Mouse (Mus musculus) gastrocnemius, postnatal 36 days (tissue): Measurements from ENCODE around the gene Oxld1. TPM values are rescaled to one million over a fixed set of nuclear protein-coding genes. Genes with fewer than 3 reads are reported as not detected.

Source experiments
- DNase-seq, 2 experiments: peaks; one replicate each; pipeline ENCODE4 v3.0.0; 2022
- intact Hi-C: fragments of 180-260 bp; cut with DNase I; formaldehyde crosslinking; loops from one replicate; pipeline ENCODE4 v1.15.1; 2025
- total RNA-seq, 2 experiments: library from RNA; stranded (reverse); gene quantifications; 2 replicates each; pipeline ENCODE4 v1.2.3; 2021

Gene Oxld1
- total RNA-seq, 2 experiments from 2014 or later, result 21.4 to 25.6 TPM

GRCm38 (mm10) chr11:120485251-120485650, 27.4 kb upstream of the Oxld1 start:
- DNase-seq, result no peak
- intact Hi-C loops, result no loop called here

- peak; percentile 83 to 85 for DNase-seq
- intact Hi-C loops, result no loop called here
Measured at GRCm38 (mm10) chr11:120484265-120484981, 26.6 kb upstream of the Oxld1 start, which contains the start of gene Mrpl12. Gene Mrpl12, plus strand, starts transcription at chr11:120484613.

GRCm38 (mm10) chr11:120483448-120483934, 25.6 kb upstream of the Oxld1 start:
- intact Hi-C loops, result no loop called here
- DNase-seq, result no peak

GRCm38 (mm10) chr11:120472052-120472451, 14.2 kb upstream of the Oxld1 start:
- intact Hi-C loops, result no loop called here
- DNase-seq, result no peak

- no peak for DNase-seq
- intact Hi-C loops, result no loop called here
Measured at GRCm38 (mm10) chr11:120467736-120468092, 9.8 kb upstream of the Oxld1 start.

GRCm38 (mm10) chr11:120467051-120467735, 9.3 kb upstream of the Oxld1 start, which contains the start of gene Arl16:
Gene Arl16, minus strand, starts transcription at chr11:120467607.
- DNase-seq, result peak; percentile 84 to 90
- intact Hi-C loops, result no loop called here

- DNase-seq, result no peak
- intact Hi-C loops, result no loop called here
Measured at GRCm38 (mm10) chr11:120465521-120465920, 7.7 kb upstream of the Oxld1 start.

- DNase-seq, result no peak
- intact Hi-C loops, result no loop called here
Measured at GRCm38 (mm10) chr11:120464365-120464764, 6.5 kb upstream of the Oxld1 start.

GRCm38 (mm10) chr11:120463536-120463935, 5.7 kb upstream of the Oxld1 start:
- no peak for DNase-seq
- intact Hi-C loops, result no loop called here

GRCm38 (mm10) chr11:120458847-120459597, 1.2 kb upstream of the Oxld1 start:
- no peak for DNase-seq
- intact Hi-C loops, result no loop called here

GRCm38 (mm10) chr11:120457370-120457769, 498 bp downstream of the Oxld1 start:
- DNase-seq, result no peak
- intact Hi-C loops, result no loop called here

- DNase-seq, result no peak
Measured at GRCm38 (mm10) chr11:120455413-120455812, 2.5 kb downstream of the Oxld1 start.

GRCm38 (mm10) chr11:120454965-120455364, 2.9 kb downstream of the Oxld1 start:
- intact Hi-C loops, result no loop called here
- no peak for DNase-seq

More at GRCm38 (mm10) chr11:120455413-120455812, 2.5 kb downstream of the Oxld1 start:
- intact Hi-C loops, result no loop called here

- no peak for DNase-seq
- intact Hi-C loops, result no loop called here
Measured at GRCm38 (mm10) chr11:120453306-120453705, 4.6 kb downstream of the Oxld1 start, which contains the start of gene Pde6g. Gene Pde6g, minus strand, starts transcription at chr11:120453500.

GRCm38 (mm10) chr11:120452246-120452645, 5.6 kb downstream of the Oxld1 start:
- intact Hi-C loops, result no loop called here
- no peak for DNase-seq

- intact Hi-C loops, result no loop called here
Measured at GRCm38 (mm10) chr11:120447179-120447578, 10.7 kb downstream of the Oxld1 start.

GRCm38 (mm10) chr11:120445475-120445874, 12.4 kb downstream of the Oxld1 start:
- intact Hi-C loops, result no loop called here
- DNase-seq, result no peak

More at GRCm38 (mm10) chr11:120447179-120447578, 10.7 kb downstream of the Oxld1 start:
- no peak for DNase-seq

- DNase-seq, result no peak
- intact Hi-C loops, result no loop called here
Measured at GRCm38 (mm10) chr11:120444106-120444505, 13.8 kb downstream of the Oxld1 start.

- intact Hi-C loops, result no loop called here
- DNase-seq, result no peak
Measured at GRCm38 (mm10) chr11:120442765-120443280, 15.0 kb downstream of the Oxld1 start.

- no peak for DNase-seq
- intact Hi-C loops, result no loop called here
Measured at GRCm38 (mm10) chr11:120442344-120442743, 15.5 kb downstream of the Oxld1 start, which contains the start of gene Tspan10. Gene Tspan10, plus strand, starts transcription at chr11:120442644.
